Mouse (Mus musculus): ENCODE data around the gene Prrg4. TPM values are rescaled to one million over a fixed set of nuclear protein-coding genes. Genes with fewer than 3 reads are reported as not detected.
"Not testable (repeated sequence)": the region's sequence is repeated elsewhere in the genome, so short reads cannot be mapped to it uniquely, and the experiment has no call there.

Gene Prrg4
- 0.94 and 2.3 TPM in 2 replicates for polyA plus RNA-seq (2015; fragmentation: Nextera tagmentation; extraction: Ambion mirVana)

DNA sequence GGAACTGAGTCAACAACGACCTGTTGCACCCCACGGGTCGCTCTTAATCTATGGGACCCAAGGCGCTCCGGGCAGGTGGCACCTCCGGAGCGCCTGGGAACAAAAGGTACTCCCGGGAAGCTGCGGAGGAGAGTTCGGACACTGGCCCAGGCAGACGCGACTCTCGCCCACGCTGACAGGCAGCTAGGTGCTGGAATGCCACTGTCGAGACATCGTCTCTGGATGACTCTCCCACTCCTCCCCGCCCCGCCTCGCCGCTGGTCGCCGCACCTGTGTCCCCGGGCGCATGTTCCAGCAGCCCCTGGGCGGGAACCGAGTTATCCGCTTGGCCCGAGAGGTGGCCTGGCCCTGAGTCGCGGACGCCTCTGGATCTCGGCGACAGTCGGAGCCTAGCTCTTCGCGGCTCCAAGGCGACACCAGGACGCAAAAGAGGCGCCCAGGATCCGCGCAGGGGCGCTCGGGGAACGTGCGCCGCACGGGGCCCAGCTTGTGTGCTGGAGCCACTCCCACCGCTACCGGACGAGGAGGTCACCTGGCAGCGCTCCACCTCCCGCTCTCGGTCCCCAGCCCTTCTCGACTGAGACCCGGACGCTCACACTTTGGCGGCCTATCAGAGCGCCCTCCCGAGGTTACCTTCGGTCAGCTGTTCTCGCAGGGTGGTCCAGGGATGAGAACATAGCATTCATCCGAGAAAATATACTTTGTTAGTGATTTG lies at the start of gene Prrg4:
Gene Prrg4, minus strand, starts transcription at position 601 of the 715 bp plus-strand sequence.
- peak; percentile 68 for ATAC-seq (replicated peaks; ENCODE audit: insufficient number of reproducible peaks, insufficient read depth, low FRiP score, low read depth)
- peaks cover 11% of the 10 kb centered on the region; the same call in 1 of the 2 replicates for H3K4me1 ChIP-seq (replicated peaks)
- peak within 1 kb of the TSS; percentile 60 for H3K9ac ChIP-seq
- peak within 1 kb of the TSS; percentile 68 for H3K4me3 ChIP-seq
- H3K4me2 ChIP-seq: peak within 1 kb of the TSS; percentile 99
- H3K36me3 ChIP-seq: no peaks in the 10 kb centered on the region
- under 1% methylated on average over 62 of the region's 62 CpGs for WGBS
- H3K9me3 ChIP-seq (replicated peaks): no peaks in the 10 kb centered on the region
- H3K27ac ChIP-seq: 0 out of 2 replicates have a peak within 1 kb of the TSS, but pooled peaks have one; percentile 24
- H3K27me3 ChIP-seq: peaks cover 9% of the 10 kb centered on the region

GRCm38 (mm10) chr2:104887882-104888566 lies 38.3 kb upstream of the Prrg4 start:
- WGBS: 22% methylated on average over 10 of the region's 10 CpGs
- Histone ChIP-seq H3K27ac (no peak overlapping the region), H3K27me3 (no peaks in the 10 kb centered on the region), H3K4me3 (no peak overlapping the region), H3K9ac (no peak overlapping the region), H3K4me2 (no peak overlapping the region), H3K4me1 (replicated peaks) (no peaks in the 10 kb centered on the region), H3K36me3 (no peaks in the 10 kb centered on the region), H3K9me3 (replicated peaks) (no peaks in the 10 kb centered on the region)
- no peak for ATAC-seq (replicated peaks; ENCODE audit: insufficient number of reproducible peaks, insufficient read depth, low FRiP score, low read depth)

DNA sequence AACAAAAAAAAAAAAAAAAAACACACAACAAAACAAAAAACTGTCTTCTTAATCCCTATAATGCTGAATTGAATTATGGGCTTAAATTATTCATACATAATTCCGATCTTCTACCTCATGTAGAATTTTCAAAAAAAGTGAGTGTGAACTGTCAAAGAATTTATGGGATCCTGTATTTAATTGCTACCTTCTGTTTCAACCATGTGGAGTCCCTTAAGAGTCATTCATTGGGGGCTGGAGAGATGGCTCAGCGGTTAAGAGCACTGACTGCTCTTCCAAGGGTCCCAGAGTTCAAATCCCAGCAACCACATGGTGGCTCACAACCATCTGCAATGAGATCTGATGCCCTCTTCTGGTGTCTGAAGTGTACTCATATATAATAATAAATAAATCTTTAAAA lies 37.7 kb upstream of the Prrg4 start:
- not testable (repeated sequence) for H3K9me3 ChIP-seq (replicated peaks); H3K36me3 ChIP-seq; ATAC-seq (replicated peaks; ENCODE audit: insufficient number of reproducible peaks, insufficient read depth, low FRiP score, low read depth); H3K4me2 ChIP-seq; H3K4me1 ChIP-seq (replicated peaks); H3K27me3 ChIP-seq; H3K27ac ChIP-seq; H3K9ac ChIP-seq; H3K4me3 ChIP-seq
- WGBS: 57% methylated on average over 2 of the region's 2 CpGs

DNA sequence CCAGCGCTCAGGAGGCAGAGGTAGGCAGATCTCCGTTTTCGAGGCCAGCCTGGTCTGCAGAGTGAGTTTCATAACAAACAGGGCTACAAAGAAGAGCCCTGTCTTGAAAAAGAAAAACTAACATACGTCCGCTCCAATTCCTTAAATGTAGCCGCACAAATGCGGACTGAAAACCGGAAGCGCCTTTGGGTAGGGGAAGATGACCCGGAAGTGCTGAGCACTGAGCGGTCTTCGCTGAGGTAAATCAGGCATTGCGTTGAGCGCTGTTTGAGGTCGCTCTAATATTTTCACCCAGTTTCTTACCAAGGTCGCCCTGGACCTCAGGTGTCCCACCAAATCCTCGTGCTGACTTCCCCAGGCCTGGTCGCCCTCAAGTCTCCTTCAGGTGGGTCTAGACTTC lies 36.4 kb upstream of the Prrg4 start:
- Histone ChIP-seq H3K4me3 (no peak overlapping the region), H3K4me1 (replicated peaks) (no peaks in the 10 kb centered on the region), H3K36me3 (no peaks in the 10 kb centered on the region), H3K9ac (no peak overlapping the region), H3K27me3 (no peaks in the 10 kb centered on the region), H3K27ac (no peak overlapping the region), H3K4me2 (no peak overlapping the region), H3K9me3 (replicated peaks) (no peaks in the 10 kb centered on the region)
- ATAC-seq (replicated peaks; ENCODE audit: insufficient number of reproducible peaks, insufficient read depth, low FRiP score, low read depth): no peak
- 87% methylated on average over 18 of the region's 18 CpGs for WGBS

DNA sequence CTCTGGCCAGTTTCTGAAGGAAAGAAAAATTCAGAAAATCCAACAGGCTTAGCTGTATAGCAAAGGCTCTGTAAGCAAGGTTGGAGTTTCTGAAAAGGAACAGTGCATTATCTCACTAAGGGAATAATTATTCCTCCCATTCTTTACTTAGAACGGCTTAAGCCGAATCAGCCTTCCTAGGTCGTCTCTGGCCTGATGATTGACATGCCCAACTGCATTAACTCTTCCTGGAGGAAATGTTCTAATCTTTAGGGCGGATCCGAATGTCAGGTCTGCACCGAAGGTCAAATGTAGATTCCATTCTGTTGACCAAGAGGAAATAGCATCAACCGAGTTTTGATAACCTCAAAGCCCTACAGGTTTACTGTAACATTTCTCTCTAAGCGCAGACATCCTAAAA lies 29.1 kb upstream of the Prrg4 start:
- Histone ChIP-seq H3K27ac (no peak overlapping the region), H3K9ac (no peak overlapping the region), H3K4me2 (no peak overlapping the region), H3K36me3 (no peaks in the 10 kb centered on the region), H3K4me3 (no peak overlapping the region), H3K9me3 (replicated peaks) (no peaks in the 10 kb centered on the region), H3K4me1 (replicated peaks) (no peaks in the 10 kb centered on the region), H3K27me3 (no peaks in the 10 kb centered on the region)
- ATAC-seq (replicated peaks; ENCODE audit: insufficient number of reproducible peaks, insufficient read depth, low FRiP score, low read depth): no peak
- 68% methylated on average over 8 of the region's 8 CpGs for WGBS

DNA sequence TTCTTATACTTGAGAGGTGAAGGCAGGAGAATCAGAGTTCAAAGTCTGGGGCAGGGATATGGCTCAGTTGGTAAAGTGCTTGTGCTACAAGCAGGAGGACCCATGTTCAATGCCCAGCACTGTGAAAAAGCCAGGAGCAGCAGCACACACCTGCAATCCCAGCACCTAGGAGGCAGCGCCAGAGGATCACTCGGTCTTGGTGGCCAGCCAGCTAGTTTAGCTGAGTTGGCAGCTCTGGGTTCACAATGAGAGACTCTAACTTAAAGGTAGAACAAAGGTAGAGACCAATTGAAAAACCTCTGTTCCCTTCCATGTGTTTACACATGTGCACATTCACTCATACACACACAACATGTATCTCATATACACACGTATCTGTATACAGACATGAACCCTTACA lies 19.4 kb upstream of the Prrg4 start:
- no peaks in the 10 kb centered on the region for H3K9me3 ChIP-seq (replicated peaks)
- ATAC-seq (replicated peaks; ENCODE audit: insufficient number of reproducible peaks, insufficient read depth, low FRiP score, low read depth): no peak
- no peak overlapping the region for H3K4me3 ChIP-seq
- no peaks in the 10 kb centered on the region for H3K36me3 ChIP-seq
- no peak overlapping the region for H3K4me2 ChIP-seq
- 85% methylated on average over 3 of the region's 3 CpGs for WGBS
- no peaks in the 10 kb centered on the region for H3K4me1 ChIP-seq (replicated peaks)
- H3K27ac ChIP-seq: no peak overlapping the region
- no peak overlapping the region for H3K9ac ChIP-seq
- H3K27me3 ChIP-seq: no peaks in the 10 kb centered on the region

DNA sequence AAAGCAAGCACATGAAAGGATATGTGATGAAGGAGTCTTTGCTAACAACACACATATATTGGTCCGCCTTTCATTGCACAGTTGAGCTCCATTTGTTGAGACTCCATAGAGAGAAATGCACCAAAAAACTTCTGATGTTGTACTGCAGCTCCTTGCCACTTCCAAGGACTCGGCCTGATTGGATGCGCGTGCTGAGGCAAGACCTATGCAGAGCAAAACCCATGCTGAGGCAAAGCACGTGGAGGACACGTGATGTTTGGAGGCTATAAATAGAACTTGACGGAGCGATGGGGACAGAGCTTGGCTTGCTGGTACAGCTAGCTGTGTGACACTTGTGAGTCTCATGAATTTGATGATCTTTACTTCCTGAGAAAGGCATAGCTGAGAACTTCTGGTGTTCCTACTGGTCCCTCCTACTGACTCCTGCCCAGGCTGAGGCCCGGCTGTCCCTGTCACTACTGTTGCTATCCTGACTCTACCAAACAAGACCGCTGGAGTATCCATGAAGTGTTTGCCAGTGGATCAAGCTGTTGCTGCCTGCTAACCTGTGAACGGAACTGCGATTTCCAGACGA lies 17.7 kb upstream of the Prrg4 start, which contains the start of gene Ccdc73:
Gene Ccdc73, plus strand, starts transcription at position 524 of the 574 bp plus-strand sequence.
- no peak within 1 kb of the TSS for H3K9ac ChIP-seq
- H3K9me3 ChIP-seq (replicated peaks): no peaks in the 10 kb centered on the region
- no peaks in the 10 kb centered on the region for H3K4me1 ChIP-seq (replicated peaks)
- no peak within 1 kb of the TSS for H3K4me3 ChIP-seq
- no peak within 1 kb of the TSS for H3K4me2 ChIP-seq
- H3K27ac ChIP-seq: no peak within 1 kb of the TSS
- H3K36me3 ChIP-seq: no peaks in the 10 kb centered on the region
- WGBS: 69% methylated on average over 13 of the region's 13 CpGs
- no peak for ATAC-seq (replicated peaks; ENCODE audit: insufficient number of reproducible peaks, insufficient read depth, low FRiP score, low read depth)
- no peaks in the 10 kb centered on the region for H3K27me3 ChIP-seq

- Histone ChIP-seq H3K27me3 (no peaks in the 10 kb centered on the region), H3K9ac (no peak overlapping the region), H3K4me3 (no peak overlapping the region), H3K4me2 (no peak overlapping the region), H3K27ac (no peak overlapping the region), H3K9me3 (replicated peaks) (no peaks in the 10 kb centered on the region), H3K4me1 (replicated peaks) (no peaks in the 10 kb centered on the region), H3K36me3 (no peaks in the 10 kb centered on the region)
- ATAC-seq (replicated peaks; ENCODE audit: insufficient number of reproducible peaks, insufficient read depth, low FRiP score, low read depth): no peak
- WGBS: 73% methylated on average over 4 of the region's 4 CpGs
Measured at GRCm38 (mm10) chr2:104864176-104864860, 14.6 kb upstream of the Prrg4 start.

GRCm38 (mm10) chr2:104860426-104860825 lies 10.8 kb upstream of the Prrg4 start:
- H3K27ac ChIP-seq: no peak overlapping the region
- no peak overlapping the region for H3K4me3 ChIP-seq
- no peaks in the 10 kb centered on the region for H3K27me3 ChIP-seq
- no peak overlapping the region for H3K4me2 ChIP-seq
- no peaks in the 10 kb centered on the region for H3K9me3 ChIP-seq (replicated peaks)
- no peaks in the 10 kb centered on the region for H3K36me3 ChIP-seq
- WGBS: 75% methylated on average over 10 of the region's 10 CpGs
- H3K9ac ChIP-seq: no peak overlapping the region
- ATAC-seq (replicated peaks; ENCODE audit: insufficient number of reproducible peaks, insufficient read depth, low FRiP score, low read depth): no peak
- no peaks in the 10 kb centered on the region for H3K4me1 ChIP-seq (replicated peaks)

DNA sequence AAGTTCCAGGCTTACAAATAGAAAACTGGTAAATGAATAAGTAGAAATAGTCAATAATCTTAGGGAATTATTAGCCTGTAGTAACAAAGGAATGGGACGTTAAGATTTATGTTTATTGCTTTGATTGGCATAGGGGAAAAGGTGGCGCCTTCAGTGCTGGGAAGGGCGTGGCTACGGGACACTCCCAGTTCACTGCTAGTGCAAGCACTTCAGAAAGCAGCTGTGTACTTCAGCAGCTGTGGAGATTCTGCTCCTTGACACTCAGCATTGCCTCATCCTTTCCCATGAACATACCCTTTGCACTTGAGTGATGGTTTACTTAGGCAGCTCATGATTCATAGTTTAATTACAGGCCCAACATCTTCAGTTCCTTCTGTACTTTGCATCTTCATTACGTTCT lies 9.4 kb upstream of the Prrg4 start:
- no peaks in the 10 kb centered on the region for H3K27me3 ChIP-seq
- no peak overlapping the region for H3K4me3 ChIP-seq
- H3K4me2 ChIP-seq: no peak overlapping the region
- no peaks in the 10 kb centered on the region for H3K4me1 ChIP-seq (replicated peaks)
- H3K36me3 ChIP-seq: no peaks in the 10 kb centered on the region
- no peak overlapping the region for H3K9ac ChIP-seq
- no peak for ATAC-seq (replicated peaks; ENCODE audit: insufficient number of reproducible peaks, insufficient read depth, low FRiP score, low read depth)
- H3K9me3 ChIP-seq (replicated peaks): no peaks in the 10 kb centered on the region
- H3K27ac ChIP-seq: no peak overlapping the region
- WGBS: 70% methylated on average over 5 of the region's 5 CpGs

DNA sequence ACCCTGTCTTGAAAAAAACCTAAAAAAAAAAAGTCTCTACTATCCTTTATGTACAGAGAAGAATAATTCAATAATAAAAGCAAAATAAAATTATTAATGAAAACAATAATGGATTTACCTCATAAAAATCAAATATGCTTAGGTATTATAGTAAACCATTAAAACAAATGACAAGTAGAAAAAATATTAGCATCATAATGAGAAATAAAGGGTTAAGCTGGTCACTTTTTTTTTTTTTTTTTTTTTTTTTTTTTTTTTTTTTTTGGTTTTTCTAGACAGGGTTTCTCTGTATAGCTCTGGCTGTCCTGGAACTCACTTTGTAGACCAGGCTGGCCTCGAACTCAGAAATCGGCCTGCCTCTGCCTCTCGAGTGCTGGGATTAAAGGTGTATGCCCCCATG lies 8.4 kb upstream of the Prrg4 start:
- ATAC-seq (replicated peaks; ENCODE audit: insufficient number of reproducible peaks, insufficient read depth, low FRiP score, low read depth); H3K4me2 ChIP-seq; H3K4me3 ChIP-seq; H3K27me3 ChIP-seq; H3K4me1 ChIP-seq (replicated peaks); H3K27ac ChIP-seq; H3K9me3 ChIP-seq (replicated peaks); H3K36me3 ChIP-seq; H3K9ac ChIP-seq: not testable (repeated sequence)
- 87% methylated on average over 3 of the region's 3 CpGs for WGBS
